Mouse (Mus musculus) cortical plate, adult 2 months (tissue): ENCODE data around the gene Prss8.

Source experiments
- CTCF ChIP-seq: fragments of 200-500 bp; IDR thresholded peaks from 2 replicates; pipeline ENCODE4 v1.5.1; 2011; ENCODE audit warnings: mild to moderate bottlenecking, control low read depth, low read length; ENCODE audit not compliant: insufficient read depth; ENCODE audit errors: extremely low read depth
- POLR2A ChIP-seq: fragments of 200-500 bp; IDR thresholded peaks from 2 replicates; pipeline ENCODE4 v1.6.1; 2011; ENCODE audit warnings: mild to moderate bottlenecking, low read length, control low read depth; ENCODE audit not compliant: insufficient read depth; ENCODE audit errors: extremely low read depth

- TF ChIP-seq POLR2A (no peak), CTCF (no peak)
These were observed 44.0 kb downstream of the Prss8 start for GRCm38 (mm10) chr7:127885951-127886350.
